Mouse (Mus musculus): ENCODE data around the gene Tex29. TPM values are rescaled to one million over a fixed set of nuclear protein-coding genes. Genes with fewer than 3 reads are reported as not detected.

Tex29 gene
- total RNA-seq, 1 experiment, result not detected

DNA sequence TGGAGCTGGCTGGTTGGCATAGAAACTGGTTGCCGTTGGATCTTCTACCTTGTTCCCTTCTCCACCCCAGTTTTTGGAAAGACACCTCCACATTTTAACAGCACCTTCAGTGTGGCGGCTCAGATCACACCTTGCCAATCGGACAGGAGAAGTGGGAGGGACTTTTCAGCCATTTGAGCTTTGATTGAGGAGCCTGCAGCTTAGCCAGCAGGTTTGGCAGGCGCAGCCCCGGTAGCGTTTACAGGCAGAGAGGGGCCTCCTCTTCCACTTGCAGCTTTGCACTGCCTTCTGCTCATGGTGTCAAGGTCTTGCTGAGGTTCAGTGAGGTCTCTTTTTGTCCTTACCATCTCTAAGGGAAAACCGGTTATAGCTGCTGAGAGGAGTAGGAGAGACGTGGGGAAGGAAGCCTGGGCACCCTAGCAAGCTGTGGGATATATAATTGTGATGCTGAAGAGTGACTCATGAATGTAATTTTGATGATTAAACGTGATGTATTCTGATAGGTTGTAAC is 17.7 kb upstream of the Tex29 start:
- no peak for TF ChIP-seq HCFC1 (IDR thresholded peaks at IDR 0.05; ENCODE audit: borderline replicate concordance, insufficient read depth, low read length)
- TF ChIP-seq ZNF384 (IDR thresholded peaks at IDR 0.05; ENCODE audit: low read depth, low read length), result no peak
- no peak for TF ChIP-seq CHD2 (IDR thresholded peaks at IDR 0.05; ENCODE audit: low read depth, low read length)
- TF ChIP-seq ZC3H11A (IDR thresholded peaks at IDR 0.05; ENCODE audit: borderline replicate concordance, low read depth, low read length), result no peak
- TF ChIP-seq MAFK (IDR thresholded peaks at IDR 0.05; ENCODE audit: insufficient read depth, low read depth, low read length), result no peak
- Histone ChIP-seq H3K27ac (ENCODE audit: insufficient read depth, low read depth, low read length, poor library complexity, severe bottlenecking) (no peak overlapping the region), H3K9me3 (ENCODE audit: control insufficient read depth, insufficient read depth, low read depth, low read length) (no peaks in the 10 kb centered on the region), H3K4me1 (ENCODE audit: control insufficient read depth in 2 of 2, insufficient read depth in 2 of 2, low read length in 2 of 2, poor library complexity in 1 of 2) (no peaks in the 10 kb centered on the region), H3K4me3 (ENCODE audit: insufficient read depth in 1 of 2, low read depth in 1 of 2, low read length in 2 of 2, poor library complexity in 1 of 2, severe bottlenecking in 1 of 2) (no peak overlapping the region), H3K36me3 (ENCODE audit: control insufficient read depth, insufficient read depth, low read length, poor library complexity, severe bottlenecking) (peaks cover 61% of the 10 kb centered on the region), H3K9ac (ENCODE audit: insufficient read depth, low read depth, low read length, poor library complexity, severe bottlenecking) (no peak overlapping the region)
- in situ Hi-C loops (cut with MboI; ENCODE audit: low sequenced_read_pairs in 2 of 2, unreplicated experiment in 2 of 2), result no loop called here
- DNase-seq (ENCODE audit: low read depth, low spot score), result no peak

DNA sequence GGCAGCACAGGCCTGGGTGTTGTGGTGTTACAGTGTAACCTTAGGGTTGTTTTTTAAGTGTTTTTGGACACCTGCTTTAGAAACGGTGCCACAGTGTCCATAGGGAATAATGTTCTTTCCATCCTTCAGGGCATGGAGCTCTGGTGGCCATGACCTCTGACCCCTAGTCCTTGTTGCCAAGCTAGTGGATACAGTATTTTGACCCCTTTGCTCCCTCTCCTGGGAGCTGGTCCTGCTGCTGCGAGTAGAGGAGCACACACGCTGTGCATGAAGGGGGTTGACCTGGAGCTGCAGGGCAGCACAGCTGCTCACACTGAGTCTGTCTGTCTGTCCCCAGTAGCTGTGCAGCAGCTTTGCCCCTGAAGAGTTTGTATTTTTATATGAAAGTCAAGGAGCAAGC is 14.5 kb upstream of the Tex29 start:
- DNase-seq (ENCODE audit: low read depth, low spot score), result no peak
- no peaks in the 10 kb centered on the region for H3K9me3 ChIP-seq (ENCODE audit: control insufficient read depth, insufficient read depth, low read depth, low read length)
- no peak overlapping the region for H3K4me3 ChIP-seq (ENCODE audit: insufficient read depth in 1 of 2, low read depth in 1 of 2, low read length in 2 of 2, poor library complexity in 1 of 2, severe bottlenecking in 1 of 2)
- H3K4me1 ChIP-seq (ENCODE audit: control insufficient read depth in 2 of 2, insufficient read depth in 2 of 2, low read length in 2 of 2, poor library complexity in 1 of 2), result no peaks in the 10 kb centered on the region
- H3K27ac ChIP-seq (ENCODE audit: insufficient read depth, low read depth, low read length, poor library complexity, severe bottlenecking), result no peak overlapping the region
- TF ChIP-seq CHD2 (IDR thresholded peaks at IDR 0.05; ENCODE audit: low read depth, low read length) (no peak), HCFC1 (IDR thresholded peaks at IDR 0.05; ENCODE audit: borderline replicate concordance, insufficient read depth, low read length) (no peak), MAFK (IDR thresholded peaks at IDR 0.05; ENCODE audit: insufficient read depth, low read depth, low read length) (no peak), ZC3H11A (IDR thresholded peaks at IDR 0.05; ENCODE audit: borderline replicate concordance, low read depth, low read length) (no peak), ZNF384 (IDR thresholded peaks at IDR 0.05; ENCODE audit: low read depth, low read length) (no peak)
- H3K36me3 ChIP-seq (ENCODE audit: control insufficient read depth, insufficient read depth, low read length, poor library complexity, severe bottlenecking), result peaks cover 39% of the 10 kb centered on the region
- in situ Hi-C loops (cut with MboI; ENCODE audit: low sequenced_read_pairs in 2 of 2, unreplicated experiment in 2 of 2), result no loop called here
- H3K9ac ChIP-seq (ENCODE audit: insufficient read depth, low read depth, low read length, poor library complexity, severe bottlenecking), result no peak overlapping the region

DNA sequence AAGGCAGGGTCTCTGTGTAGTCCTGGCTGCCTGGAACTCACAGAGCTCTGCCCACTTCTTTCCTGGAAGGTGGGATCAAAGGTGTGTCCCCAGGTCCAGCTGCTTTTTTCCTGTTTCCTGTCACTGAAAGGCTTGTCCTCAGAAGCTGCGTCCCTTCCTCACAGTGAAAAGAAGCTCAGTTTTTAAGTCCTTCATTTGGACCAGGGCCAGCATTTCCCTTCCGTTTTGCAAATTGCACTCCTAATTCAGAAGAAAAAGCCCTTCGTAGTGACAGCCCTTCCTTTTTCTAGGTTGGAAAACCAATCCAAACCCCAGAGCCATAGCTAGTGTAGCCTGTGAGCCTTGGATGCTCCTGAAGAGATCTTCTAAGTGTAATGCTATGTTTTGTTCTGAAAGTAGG is 13.0 kb upstream of the Tex29 start:
- Histone ChIP-seq H3K4me3 (ENCODE audit: insufficient read depth in 1 of 2, low read depth in 1 of 2, low read length in 2 of 2, poor library complexity in 1 of 2, severe bottlenecking in 1 of 2) (no peak overlapping the region), H3K36me3 (ENCODE audit: control insufficient read depth, insufficient read depth, low read length, poor library complexity, severe bottlenecking) (peaks cover 35% of the 10 kb centered on the region)
- no peak for TF ChIP-seq ZC3H11A (IDR thresholded peaks at IDR 0.05; ENCODE audit: borderline replicate concordance, low read depth, low read length)
- no peak for TF ChIP-seq ZNF384 (IDR thresholded peaks at IDR 0.05; ENCODE audit: low read depth, low read length)
- TF ChIP-seq MAFK (IDR thresholded peaks at IDR 0.05; ENCODE audit: insufficient read depth, low read depth, low read length), result no peak
- TF ChIP-seq HCFC1 (IDR thresholded peaks at IDR 0.05; ENCODE audit: borderline replicate concordance, insufficient read depth, low read length), result no peak
- TF ChIP-seq CHD2 (IDR thresholded peaks at IDR 0.05; ENCODE audit: low read depth, low read length), result no peak

DNA sequence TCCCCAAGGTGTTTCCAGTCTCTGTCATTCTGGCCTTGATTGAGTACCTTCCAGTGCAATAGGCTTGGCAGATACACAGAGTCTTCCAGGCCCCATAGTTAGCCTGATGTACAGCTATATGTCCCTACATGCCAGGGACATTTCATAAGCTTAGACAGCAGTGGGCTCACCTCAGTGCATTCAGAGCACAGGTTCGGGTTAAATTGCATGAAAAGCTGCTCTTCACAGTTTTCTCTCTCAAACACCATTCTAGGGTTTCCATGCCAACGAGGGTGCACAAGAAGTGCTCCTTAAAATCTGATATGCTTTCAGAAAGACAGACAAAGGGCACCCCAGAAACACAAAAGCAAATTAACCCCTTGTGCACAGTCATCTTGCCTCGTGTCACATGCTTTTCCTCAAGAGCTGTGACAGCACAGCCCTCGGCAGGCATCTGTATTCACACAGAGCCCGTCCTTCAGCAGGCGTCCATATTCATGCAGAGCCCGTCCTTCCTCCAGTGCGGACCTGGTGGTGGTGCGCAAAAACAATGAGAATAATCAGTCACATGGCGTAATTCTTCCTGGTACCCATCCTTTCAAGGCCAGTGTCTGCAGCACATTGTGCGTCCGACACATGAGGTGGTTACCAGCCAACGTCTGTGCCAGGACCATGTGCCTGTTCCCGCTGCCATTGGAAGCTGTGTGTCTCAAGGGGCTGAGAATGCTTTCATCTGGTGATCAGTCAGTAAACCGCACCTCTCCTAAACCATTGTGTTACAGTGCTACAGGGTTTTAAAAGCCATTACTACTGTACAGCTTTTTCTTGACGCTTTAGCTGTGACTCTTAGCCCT is 9.8 kb upstream of the Tex29 start:
- peaks cover 37% of the 10 kb centered on the region for H3K36me3 ChIP-seq (ENCODE audit: control insufficient read depth, insufficient read depth, low read length, poor library complexity, severe bottlenecking)
- TF ChIP-seq MAFK (IDR thresholded peaks at IDR 0.05; ENCODE audit: insufficient read depth, low read depth, low read length) (no peak), CHD2 (IDR thresholded peaks at IDR 0.05; ENCODE audit: low read depth, low read length) (no peak), HCFC1 (IDR thresholded peaks at IDR 0.05; ENCODE audit: borderline replicate concordance, insufficient read depth, low read length) (no peak), ZNF384 (IDR thresholded peaks at IDR 0.05; ENCODE audit: low read depth, low read length) (no peak), ZC3H11A (IDR thresholded peaks at IDR 0.05; ENCODE audit: borderline replicate concordance, low read depth, low read length) (no peak)
- no peaks in the 10 kb centered on the region for H3K9me3 ChIP-seq (ENCODE audit: control insufficient read depth, insufficient read depth, low read depth, low read length)
- no peaks in the 10 kb centered on the region for H3K4me1 ChIP-seq (ENCODE audit: control insufficient read depth in 2 of 2, insufficient read depth in 2 of 2, low read length in 2 of 2, poor library complexity in 1 of 2)
- H3K9ac ChIP-seq (ENCODE audit: insufficient read depth, low read depth, low read length, poor library complexity, severe bottlenecking), result no peak overlapping the region
- no peak overlapping the region for H3K4me3 ChIP-seq (ENCODE audit: insufficient read depth in 1 of 2, low read depth in 1 of 2, low read length in 2 of 2, poor library complexity in 1 of 2, severe bottlenecking in 1 of 2)
- in situ Hi-C loops (cut with MboI; ENCODE audit: low sequenced_read_pairs in 2 of 2, unreplicated experiment in 2 of 2), result no loop called here
- no peak for DNase-seq (ENCODE audit: low read depth, low spot score)
- no peak overlapping the region for H3K27ac ChIP-seq (ENCODE audit: insufficient read depth, low read depth, low read length, poor library complexity, severe bottlenecking)

More for the DNA sequence above, 13.0 kb upstream of the Tex29 start:
- no peak for DNase-seq (ENCODE audit: low read depth, low spot score)
- H3K9ac ChIP-seq (ENCODE audit: insufficient read depth, low read depth, low read length, poor library complexity, severe bottlenecking), result no peak overlapping the region
- in situ Hi-C loops (cut with MboI; ENCODE audit: low sequenced_read_pairs in 2 of 2, unreplicated experiment in 2 of 2), result no loop called here
- no peaks in the 10 kb centered on the region for H3K9me3 ChIP-seq (ENCODE audit: control insufficient read depth, insufficient read depth, low read depth, low read length)
- no peaks in the 10 kb centered on the region for H3K4me1 ChIP-seq (ENCODE audit: control insufficient read depth in 2 of 2, insufficient read depth in 2 of 2, low read length in 2 of 2, poor library complexity in 1 of 2)
- no peak overlapping the region for H3K27ac ChIP-seq (ENCODE audit: insufficient read depth, low read depth, low read length, poor library complexity, severe bottlenecking)
